Mouse (Mus musculus) forelimb bud, embryonic 11.5 days (tissue): ENCODE results near the gene Fam160b1.
A peak's percentile ranks its signal among the peaks of the same experiment; 100 is the strongest.

Experiments used
- DNase-seq: peaks from one replicate; pipeline ENCODE4 v3.0.0-alpha.2; 2012; ENCODE audit warnings: low read depth, low spot score

Gene Fam160b1

DNA sequence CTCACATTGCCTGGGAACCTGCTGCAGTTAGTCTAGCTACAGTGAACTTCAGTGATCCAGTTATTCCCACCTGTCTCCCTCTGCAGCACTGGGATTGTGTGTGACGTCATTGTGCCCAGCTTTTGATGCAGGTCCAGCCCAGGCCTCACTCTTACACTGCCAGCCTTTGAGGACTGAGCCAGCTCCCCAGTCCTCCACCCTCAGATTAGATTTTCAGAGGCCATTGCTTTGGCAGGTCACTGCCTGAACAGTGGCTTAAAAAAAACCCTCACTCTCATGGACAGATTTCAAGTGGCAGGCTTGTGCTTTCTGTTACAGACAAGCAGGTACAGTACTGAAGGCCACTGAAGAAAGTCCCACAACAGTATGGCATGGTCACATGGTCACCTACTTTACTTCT lies 15.8 kb upstream of the Fam160b1 start:
- no peak for DNase-seq

DNA sequence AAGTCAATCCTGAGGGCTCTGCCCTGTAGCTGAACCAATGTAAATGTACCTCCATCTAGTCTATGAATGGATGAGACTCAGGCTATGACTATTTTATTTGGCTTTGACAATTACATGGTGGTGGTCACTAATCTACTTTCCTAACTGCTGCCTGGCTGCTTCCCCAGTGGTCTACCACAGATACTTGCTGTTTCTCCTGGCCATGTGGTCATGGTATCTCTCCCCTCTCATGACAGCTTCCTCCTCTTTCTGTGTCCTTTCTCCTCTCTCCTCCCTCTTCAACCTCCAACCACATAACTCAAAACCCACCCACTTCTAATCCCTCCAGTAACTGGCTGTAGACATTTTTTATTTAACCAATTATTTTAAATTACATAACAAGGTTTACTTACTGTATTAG lies 11.4 kb upstream of the Fam160b1 start:
- DNase-seq = no peak

DNA sequence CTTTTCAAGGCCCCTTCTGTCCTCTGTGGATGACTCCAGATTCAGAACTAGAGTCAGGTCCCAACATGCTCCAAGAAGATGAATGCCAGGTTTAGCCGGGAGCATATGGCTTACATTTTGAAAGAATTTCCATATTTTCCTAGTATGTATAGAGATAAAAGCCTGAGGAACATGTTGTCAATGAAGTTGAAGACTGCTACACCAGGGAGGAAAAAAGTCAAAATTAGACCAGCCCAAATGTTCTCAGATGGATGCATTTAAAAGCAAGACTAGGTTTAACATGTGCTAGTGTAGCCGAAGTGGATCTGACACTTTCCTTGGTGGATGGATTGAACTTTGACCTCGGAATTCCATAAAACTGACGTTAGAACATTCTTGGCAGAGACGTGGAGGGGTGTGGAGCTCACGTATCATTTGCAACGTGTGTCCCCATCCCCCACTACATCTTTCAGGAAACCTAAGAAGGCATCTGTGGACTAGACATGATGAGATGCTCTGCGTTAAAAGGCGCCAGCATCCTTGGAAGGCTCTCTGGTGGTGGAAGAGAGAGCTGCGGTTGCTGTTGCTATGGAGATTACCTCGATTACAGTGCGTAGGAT lies 8.0 kb upstream of the Fam160b1 start:
- peak; percentile 36 for DNase-seq

- DNase-seq = no peak
These were observed 7.3 kb upstream of the Fam160b1 start for GRCm38 (mm10) chr19:57353228-57353627.

- no peak for DNase-seq
These were observed 6.4 kb upstream of the Fam160b1 start for GRCm38 (mm10) chr19:57354050-57354449.

- DNase-seq = no peak
These were observed 5.8 kb upstream of the Fam160b1 start for GRCm38 (mm10) chr19:57354715-57355114.

GRCm38 (mm10) chr19:57355451-57356251 lies 4.8 kb upstream of the Fam160b1 start:
- DNase-seq = no peak

GRCm38 (mm10) chr19:57356273-57356672 lies 4.2 kb upstream of the Fam160b1 start:
- no peak for DNase-seq

DNA sequence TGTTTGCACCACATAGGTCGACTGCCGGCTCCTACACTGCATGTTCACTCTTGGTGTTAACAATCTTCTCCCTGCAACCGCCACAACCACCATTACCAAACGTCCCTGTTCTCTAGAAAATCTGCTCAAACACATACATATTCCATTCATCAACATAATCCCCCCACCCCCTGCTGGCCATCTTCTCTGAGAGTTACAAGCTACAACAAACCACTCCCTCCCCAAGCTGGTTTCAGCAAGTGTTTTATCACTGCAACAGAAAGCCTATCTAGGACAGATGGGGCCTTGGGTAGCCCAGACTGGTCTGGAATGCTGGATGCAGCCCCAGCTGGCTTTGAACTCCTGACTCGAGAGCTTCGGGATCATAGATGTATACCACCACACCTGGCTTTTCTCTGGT lies 3.2 kb upstream of the Fam160b1 start:
- DNase-seq = no peak

DNA sequence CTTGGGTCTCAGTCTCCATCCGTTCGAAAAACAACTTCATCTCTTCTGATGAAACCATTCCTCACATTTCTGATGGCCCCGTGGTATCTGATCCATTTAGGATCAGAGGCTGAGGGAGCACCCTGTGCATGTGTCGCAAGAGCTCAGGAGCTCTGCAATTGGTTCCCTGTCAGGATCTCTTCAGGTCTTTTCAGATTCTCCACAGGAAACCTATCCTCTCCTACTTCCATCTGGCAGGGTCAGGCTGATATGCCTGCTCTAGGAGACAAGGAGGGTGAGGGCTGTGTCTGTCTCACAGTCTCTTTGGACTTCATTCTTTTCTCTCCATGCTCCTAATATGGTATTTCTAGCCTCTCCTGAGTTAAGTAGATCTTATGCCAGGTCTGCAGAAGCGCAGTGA lies 2.7 kb upstream of the Fam160b1 start:
- DNase-seq = no peak

DNA sequence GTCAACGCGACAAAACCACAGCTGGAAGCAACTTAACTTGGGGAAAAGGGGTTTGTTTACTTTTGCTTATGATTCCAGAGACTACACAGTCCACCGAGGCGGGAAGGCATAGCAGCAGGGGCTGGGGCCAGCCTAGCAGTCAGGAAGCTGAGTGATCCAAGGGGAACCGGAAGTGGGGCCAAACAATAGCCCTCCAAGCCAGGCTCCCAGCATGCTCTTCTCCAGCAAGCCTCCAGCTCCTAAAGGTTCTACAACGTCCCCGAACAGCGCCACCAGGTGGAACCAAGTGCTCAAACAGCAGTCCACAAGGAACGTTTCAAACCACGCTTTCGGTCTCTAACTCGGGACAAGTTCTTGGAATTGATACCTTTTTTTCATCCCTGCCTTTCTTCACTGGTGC lies 2.2 kb upstream of the Fam160b1 start:
- no peak for DNase-seq

DNA sequence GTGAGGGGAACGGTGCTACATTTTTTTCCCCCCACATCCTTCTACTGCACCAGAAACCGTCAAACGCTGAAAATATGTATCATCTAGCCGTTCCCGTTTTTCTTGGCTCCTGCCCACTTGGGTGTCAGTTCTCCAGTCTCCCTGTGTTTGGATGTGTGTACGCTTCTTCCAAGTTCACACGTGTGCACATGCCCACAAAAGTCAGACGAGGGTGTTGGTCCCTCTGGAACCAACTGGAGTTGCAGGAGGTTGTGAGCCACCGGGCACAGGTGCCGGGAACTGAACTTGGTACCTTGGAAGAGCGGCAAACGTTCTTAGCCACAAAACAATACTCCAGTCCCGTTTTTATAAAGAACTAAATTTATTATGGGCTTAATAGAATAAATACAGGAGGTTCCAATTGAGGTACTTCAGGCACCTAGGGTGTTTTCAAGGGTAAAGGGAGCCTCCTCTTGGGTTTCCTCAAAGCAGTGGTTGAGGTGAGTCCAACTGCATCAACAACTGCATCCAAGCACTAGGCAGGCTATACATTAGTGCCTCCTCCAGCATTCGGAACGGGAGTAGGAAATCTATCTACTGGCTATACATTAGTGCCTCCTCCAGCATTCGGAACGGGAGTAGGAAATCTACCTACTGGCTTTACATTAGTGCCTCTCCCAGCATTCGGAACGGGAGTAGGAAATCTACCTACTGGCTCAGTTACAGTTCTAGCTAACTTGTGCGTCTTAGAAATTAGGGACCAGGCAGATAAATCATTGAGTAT lies 1.5 kb upstream of the Fam160b1 start:
- no peak for DNase-seq

DNA sequence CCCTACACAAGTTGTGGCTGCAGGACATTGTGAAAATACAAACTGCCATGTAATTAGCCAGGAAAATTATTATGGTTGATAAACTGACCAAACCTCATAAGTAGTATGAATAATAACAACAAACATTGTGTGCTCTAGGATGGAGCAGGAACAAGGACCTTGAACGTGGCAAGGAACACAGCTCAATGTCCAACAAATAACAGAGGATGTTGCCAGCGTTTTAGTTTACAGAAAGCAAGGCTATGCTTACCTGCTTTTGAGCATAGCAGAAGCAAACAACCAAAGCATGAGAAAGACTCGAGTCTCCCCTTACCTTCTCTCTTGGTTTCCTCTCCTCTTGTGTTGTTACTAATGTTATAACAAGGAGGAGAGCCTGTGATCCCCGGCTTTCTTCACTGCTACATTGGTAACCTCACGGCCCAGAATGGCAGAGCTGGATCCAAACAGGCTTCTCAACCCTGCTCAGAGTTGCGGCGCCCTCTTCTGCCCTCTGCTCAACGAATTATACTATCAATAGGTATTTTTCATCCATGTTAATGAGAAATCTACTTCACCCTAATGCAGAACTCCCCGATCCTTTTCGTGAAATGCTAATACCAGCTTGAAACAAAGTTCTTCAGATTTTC lies 666 bp upstream of the Fam160b1 start:
- DNase-seq = no peak

- peak; percentile 49 for DNase-seq
These were observed 855 bp downstream of the Fam160b1 start for GRCm38 (mm10) chr19:57361131-57361938.

DNA sequence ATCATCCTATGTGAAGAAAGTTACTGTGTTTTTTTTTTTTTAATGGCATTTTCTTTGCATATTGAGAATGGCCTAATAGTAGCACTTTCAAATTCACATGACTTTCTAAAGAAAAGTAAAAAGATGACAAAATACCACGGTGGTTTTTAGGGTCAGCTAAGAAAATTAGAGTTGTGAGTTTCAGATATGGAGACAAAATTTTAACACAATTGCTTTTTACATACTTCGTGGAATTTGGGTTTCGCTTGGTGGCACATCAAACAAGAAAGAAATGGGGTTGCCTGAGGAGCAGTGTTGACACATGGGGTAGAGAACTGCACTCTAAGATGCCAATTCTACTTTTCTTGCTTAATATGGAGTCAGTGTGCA lies 1.4 kb downstream of the Fam160b1 start:
- no peak for DNase-seq

DNA sequence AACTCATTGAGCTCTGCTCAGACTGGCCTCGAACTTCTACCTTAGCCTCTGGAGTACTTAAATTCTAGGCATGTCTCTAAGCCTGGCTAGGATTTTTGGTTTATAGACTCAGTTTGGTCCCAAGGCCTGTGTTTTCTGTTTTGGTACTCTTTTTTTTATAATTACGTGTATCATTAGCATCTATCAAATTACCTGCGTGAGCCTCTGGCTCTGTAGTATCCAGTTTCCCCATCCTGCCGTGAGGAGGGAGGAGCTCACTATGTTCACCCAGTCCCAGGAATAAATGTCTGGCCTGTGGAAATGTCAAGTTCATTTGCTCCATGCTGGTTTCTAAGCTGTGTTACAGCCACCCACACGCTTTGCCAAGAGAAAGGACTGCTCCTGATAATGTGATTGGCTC lies 2.1 kb downstream of the Fam160b1 start:
- DNase-seq = no peak

DNA sequence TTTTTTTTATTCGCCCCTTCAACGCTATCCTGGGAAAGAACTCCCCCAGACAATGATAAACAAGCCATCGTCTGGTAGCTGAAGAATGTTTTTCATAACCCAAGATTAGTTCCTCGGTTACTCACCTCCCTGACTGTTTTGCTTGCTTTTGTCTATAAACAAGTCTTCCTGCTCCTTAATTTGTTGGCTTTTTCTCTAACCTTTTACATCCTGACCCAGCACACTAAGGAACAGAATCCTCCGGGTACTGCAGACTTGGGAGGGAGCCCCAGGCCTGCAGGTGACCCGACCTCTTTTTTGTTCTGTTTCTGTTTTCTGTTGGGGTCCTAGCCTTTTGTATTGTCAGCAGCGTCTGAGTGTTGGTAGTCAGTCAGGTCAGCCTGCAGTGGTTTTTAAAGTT lies 2.6 kb downstream of the Fam160b1 start:
- no peak for DNase-seq

DNA sequence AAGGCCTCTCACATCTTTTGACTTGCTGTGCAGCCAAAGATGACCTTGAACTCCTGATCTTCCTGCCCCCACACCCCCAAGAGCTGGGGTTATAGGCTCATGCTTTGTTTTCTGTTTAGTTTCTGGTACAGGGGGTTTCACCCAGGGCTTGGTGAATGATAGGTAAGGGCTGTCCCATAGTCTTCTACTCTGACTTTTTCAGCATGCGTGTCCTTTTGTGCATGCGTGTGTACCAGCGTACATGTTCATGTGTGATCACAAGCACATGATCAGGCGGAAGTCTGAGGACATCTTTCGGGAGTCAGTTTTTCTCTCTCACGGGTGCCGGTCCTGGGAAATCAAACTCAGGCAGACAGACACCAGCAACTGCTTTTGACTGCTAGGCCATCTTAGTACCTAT lies 3.1 kb downstream of the Fam160b1 start:
- DNase-seq = no peak

- DNase-seq = no peak
These were observed 4.6 kb downstream of the Fam160b1 start for GRCm38 (mm10) chr19:57364942-57365673.

- DNase-seq = no peak
These were observed 5.5 kb downstream of the Fam160b1 start for GRCm38 (mm10) chr19:57366007-57366406.

- no peak for DNase-seq
These were observed 6.1 kb downstream of the Fam160b1 start for GRCm38 (mm10) chr19:57366626-57367025.
